Mouse (Mus musculus) neural tube, embryonic 13.5 days (tissue): Measurements from ENCODE around the gene Mlst8. TPM values are rescaled to one million over a fixed set of nuclear protein-coding genes. Genes with fewer than 3 reads are reported as not detected.
A peak's percentile ranks its signal among the peaks of the same experiment; 100 is the strongest.

Experiments used
- ATAC-seq: fragments of 200-750 bp; cut with Nextera tagmentation; 2 replicates; pipeline ENCODE4 v1.8.0; 2017; ENCODE audit warnings: low read depth, mild to moderate bottlenecking, moderate TSS enrichment, moderate library complexity
- H3K27ac ChIP-seq: fragments of 300-500 bp; sonication (generic); replicated peaks from 2 replicates; pipeline ENCODE4 v1.5.1; 2015; ENCODE audit warnings: moderate library complexity, mild to moderate bottlenecking, inconsistent platforms
- H3K27me3 ChIP-seq: fragments of 300-500 bp; sonication (generic); 2 replicates; pipeline ENCODE4 v1.6.1; 2015; ENCODE audit warnings: mild to moderate bottlenecking, inconsistent platforms
- H3K36me3 ChIP-seq: fragments of 300-500 bp; sonication (generic); 2 replicates; pipeline ENCODE4 v1.6.1; 2015; ENCODE audit warnings: mild to moderate bottlenecking, inconsistent platforms
- H3K4me1 ChIP-seq: fragments of 300-500 bp; sonication (generic); replicated peaks from 2 replicates; pipeline ENCODE4 v1.6.1; 2015; ENCODE audit warnings: inconsistent platforms
- H3K4me2 ChIP-seq: fragments of 300-500 bp; sonication (generic); 2 replicates; pipeline ENCODE4 v1.6.1; 2015; ENCODE audit warnings: inconsistent platforms, mild to moderate bottlenecking, moderate library complexity
- H3K4me3 ChIP-seq: fragments of 300-500 bp; sonication (generic); 2 replicates; pipeline ENCODE4 v1.5.1; 2015; ENCODE audit warnings: mild to moderate bottlenecking, inconsistent platforms
- H3K9ac ChIP-seq: fragments of 300-500 bp; sonication (generic); 2 replicates; pipeline ENCODE4 v1.6.1; 2015; ENCODE audit warnings: moderate library complexity, mild to moderate bottlenecking, inconsistent platforms
- H3K9me3 ChIP-seq: fragments of 300-500 bp; sonication (generic); 2 replicates; pipeline ENCODE4 v1.6.1; 2016; ENCODE audit warnings: inconsistent platforms
- WGBS: fragments of 180-500 bp; shearing (Covaris S2); methylation state at CpG from one replicate; pipeline ENCODE4 v1.1.7; 2015; 5-methylcytosine and 5-hydroxymethylcytosine counted together
- polyA plus RNA-seq: library from polyadenylated mRNA; unstranded; fragments of >200 nt; fragmentation: Nextera tagmentation; extraction: Ambion mirVana; gene quantifications from 2 replicates; pipeline ENCODE4 v1.2.1, GENCODE M21; 2015

Gene Mlst8
- 35.7 and 36.2 TPM in 2 replicates for polyA plus RNA-seq

DNA sequence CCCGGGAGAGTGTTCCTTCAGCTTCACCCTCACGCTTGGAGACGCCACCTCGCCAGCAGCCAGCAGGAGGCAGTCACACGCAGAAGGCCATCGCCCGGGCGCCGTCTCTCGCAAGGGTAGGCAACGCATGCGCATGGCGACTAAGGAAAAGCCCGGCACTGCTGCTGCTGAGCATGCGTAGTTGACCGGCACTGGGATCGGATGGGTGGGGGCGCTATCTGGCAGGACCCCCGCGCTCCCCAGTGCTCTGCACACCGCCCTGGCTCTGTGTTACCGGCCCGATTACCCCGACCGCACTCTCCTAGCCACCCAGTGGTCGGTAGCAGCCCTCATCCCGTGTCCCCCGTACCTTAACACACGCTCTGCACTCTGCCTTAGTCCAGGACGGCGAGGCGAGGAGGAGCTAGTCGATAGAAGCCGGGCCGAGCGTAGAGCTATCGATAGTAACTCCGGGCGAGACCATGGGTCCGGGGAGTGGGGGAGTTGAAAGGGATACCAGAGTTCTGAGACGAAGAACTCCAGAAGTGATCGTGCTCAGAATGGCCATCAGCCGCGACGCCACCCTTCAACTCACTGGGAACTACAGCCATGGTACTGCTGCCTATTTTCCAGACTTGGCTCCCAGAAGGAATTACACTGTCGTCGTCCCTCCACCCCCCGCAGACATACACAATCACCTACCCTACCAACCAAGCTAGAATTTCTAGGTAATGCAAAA, at the start of gene Mlst8:
Gene Mlst8 (minus strand): TSS at position 416 of the 718 bp plus-strand sequence.
- H3K4me1 ChIP-seq = peaks cover 35% of the 10 kb centered on the region
- H3K36me3 ChIP-seq = peaks cover 37% of the 10 kb centered on the region
- WGBS = under 1% methylated on average over 48 of the region's 48 CpGs
- peak within 1 kb of the TSS; percentile 64 for H3K4me2 ChIP-seq
- H3K27ac ChIP-seq = peak within 1 kb of the TSS; percentile 98
- peak; percentile 90 for ATAC-seq
- H3K9ac ChIP-seq = peak within 1 kb of the TSS; percentile 83
- peak within 1 kb of the TSS; percentile 71 for H3K4me3 ChIP-seq
- H3K9me3 ChIP-seq = no peaks in the 10 kb centered on the region
- H3K27me3 ChIP-seq = no peaks in the 10 kb centered on the region

GRCm38 (mm10) chr17:24528560-24528918, 49.7 kb upstream of the Mlst8 start:
- H3K9ac ChIP-seq = peak overlapping the region; percentile 76
- ATAC-seq = no peak
- peak overlapping the region; percentile 86 for H3K27ac ChIP-seq
- no peaks in the 10 kb centered on the region for H3K9me3 ChIP-seq
- H3K4me1 ChIP-seq = peaks cover 71% of the 10 kb centered on the region
- no peaks in the 10 kb centered on the region for H3K27me3 ChIP-seq
- H3K36me3 ChIP-seq = 0 out of 2 replicates have a peak, but pooled peaks cover 19% of the 10 kb centered on the region
- H3K4me2 ChIP-seq = peak overlapping the region; percentile 65
- 0% methylated on average over 8 of the region's 8 CpGs for WGBS
- H3K4me3 ChIP-seq = peak overlapping the region; percentile 52

- H3K27ac ChIP-seq = peak within 1 kb of the TSS; percentile 86
- H3K27me3 ChIP-seq = no peaks in the 10 kb centered on the region
- H3K4me3 ChIP-seq = peak within 1 kb of the TSS; percentile 65
- no peaks in the 10 kb centered on the region for H3K9me3 ChIP-seq
- H3K9ac ChIP-seq = peak within 1 kb of the TSS; percentile 81
- H3K4me2 ChIP-seq = peak within 1 kb of the TSS; percentile 81
- under 1% methylated on average over 40 of the region's 40 CpGs for WGBS
- ATAC-seq = peak; percentile 97
- H3K36me3 ChIP-seq = 0 out of 2 replicates have a peak, but pooled peaks cover 23% of the 10 kb centered on the region
- peaks cover 65% of the 10 kb centered on the region for H3K4me1 ChIP-seq
Measured at GRCm38 (mm10) chr17:24527723-24528559, 49.1 kb upstream of the Mlst8 start, which contains the start of gene Traf7. Traf7 (minus strand) TSS chr17:24527938.

DNA sequence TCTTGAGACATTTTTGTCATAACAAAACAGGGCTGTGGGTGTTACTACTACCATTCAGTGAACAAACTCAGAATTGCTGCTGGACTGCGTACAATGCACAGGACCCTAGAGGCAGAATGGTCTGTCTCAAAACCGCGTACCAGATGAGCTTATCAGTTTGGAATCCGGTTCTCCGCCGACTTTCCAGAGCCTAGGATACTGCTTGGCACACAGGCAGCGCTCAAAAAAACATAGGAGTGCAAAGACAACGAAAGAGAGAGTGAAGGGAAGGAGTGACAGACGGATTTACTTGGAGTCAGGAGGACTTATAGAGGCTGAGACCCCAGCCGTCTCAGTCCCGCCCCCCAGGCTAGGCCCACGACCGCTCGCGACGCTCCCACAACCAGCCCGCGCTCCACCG, 48.4 kb upstream of the Mlst8 start:
- Histone ChIP-seq H3K4me1 (peaks cover 59% of the 10 kb centered on the region), H3K27ac (peak overlapping the region; percentile 78), H3K36me3 (0 out of 2 replicates have a peak, but pooled peaks cover 23% of the 10 kb centered on the region), H3K9me3 (no peaks in the 10 kb centered on the region), H3K4me2 (peak overlapping the region; percentile 81), H3K4me3 (peak overlapping the region; percentile 65), H3K9ac (peak overlapping the region; percentile 81), H3K27me3 (no peaks in the 10 kb centered on the region)
- under 1% methylated on average over 19 of the region's 19 CpGs for WGBS
- ATAC-seq = peak; percentile 1

GRCm38 (mm10) chr17:24524734-24525133, 45.9 kb upstream of the Mlst8 start:
- H3K4me1 ChIP-seq = peaks cover 38% of the 10 kb centered on the region
- H3K9ac ChIP-seq = peak overlapping the region; percentile 35; the same call in 1 of the 2 replicates
- no peaks in the 10 kb centered on the region for H3K9me3 ChIP-seq
- H3K4me2 ChIP-seq = no peak overlapping the region
- peaks cover 17% of the 10 kb centered on the region; the same call in 1 of the 2 replicates for H3K36me3 ChIP-seq
- H3K4me3 ChIP-seq = no peak overlapping the region
- 87% methylated on average over 2 of the region's 2 CpGs for WGBS
- ATAC-seq = no peak
- H3K27ac ChIP-seq = no peak overlapping the region
- H3K27me3 ChIP-seq = no peaks in the 10 kb centered on the region

DNA sequence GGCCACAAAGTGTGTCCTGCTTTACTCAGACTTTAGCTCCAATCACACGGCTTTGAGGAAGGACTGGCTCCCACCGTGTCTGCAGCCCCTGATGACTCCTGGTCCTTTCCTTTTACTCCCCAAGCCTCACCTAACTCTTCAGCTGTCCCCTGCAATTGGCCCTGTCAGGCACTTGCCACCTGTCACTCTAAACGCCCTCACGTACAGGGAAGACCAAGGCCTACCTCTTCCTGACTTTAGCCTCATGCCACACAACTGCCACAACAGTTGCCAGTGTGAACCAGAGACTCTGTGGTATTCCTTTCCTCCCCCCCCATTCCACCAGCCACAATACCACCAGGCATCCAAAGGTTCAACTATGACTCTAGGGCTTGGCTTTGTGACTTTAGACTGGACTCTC, 41.6 kb upstream of the Mlst8 start:
- no peak overlapping the region for H3K4me3 ChIP-seq
- no peaks in the 10 kb centered on the region for H3K27me3 ChIP-seq
- WGBS = 94% methylated on average over 4 of the region's 4 CpGs
- H3K4me1 ChIP-seq = peaks cover 9% of the 10 kb centered on the region
- H3K4me2 ChIP-seq = no peak overlapping the region
- ATAC-seq = no peak
- H3K36me3 ChIP-seq = peaks cover 53% of the 10 kb centered on the region
- no peaks in the 10 kb centered on the region for H3K9me3 ChIP-seq
- no peak overlapping the region for H3K9ac ChIP-seq
- no peak overlapping the region for H3K27ac ChIP-seq

DNA sequence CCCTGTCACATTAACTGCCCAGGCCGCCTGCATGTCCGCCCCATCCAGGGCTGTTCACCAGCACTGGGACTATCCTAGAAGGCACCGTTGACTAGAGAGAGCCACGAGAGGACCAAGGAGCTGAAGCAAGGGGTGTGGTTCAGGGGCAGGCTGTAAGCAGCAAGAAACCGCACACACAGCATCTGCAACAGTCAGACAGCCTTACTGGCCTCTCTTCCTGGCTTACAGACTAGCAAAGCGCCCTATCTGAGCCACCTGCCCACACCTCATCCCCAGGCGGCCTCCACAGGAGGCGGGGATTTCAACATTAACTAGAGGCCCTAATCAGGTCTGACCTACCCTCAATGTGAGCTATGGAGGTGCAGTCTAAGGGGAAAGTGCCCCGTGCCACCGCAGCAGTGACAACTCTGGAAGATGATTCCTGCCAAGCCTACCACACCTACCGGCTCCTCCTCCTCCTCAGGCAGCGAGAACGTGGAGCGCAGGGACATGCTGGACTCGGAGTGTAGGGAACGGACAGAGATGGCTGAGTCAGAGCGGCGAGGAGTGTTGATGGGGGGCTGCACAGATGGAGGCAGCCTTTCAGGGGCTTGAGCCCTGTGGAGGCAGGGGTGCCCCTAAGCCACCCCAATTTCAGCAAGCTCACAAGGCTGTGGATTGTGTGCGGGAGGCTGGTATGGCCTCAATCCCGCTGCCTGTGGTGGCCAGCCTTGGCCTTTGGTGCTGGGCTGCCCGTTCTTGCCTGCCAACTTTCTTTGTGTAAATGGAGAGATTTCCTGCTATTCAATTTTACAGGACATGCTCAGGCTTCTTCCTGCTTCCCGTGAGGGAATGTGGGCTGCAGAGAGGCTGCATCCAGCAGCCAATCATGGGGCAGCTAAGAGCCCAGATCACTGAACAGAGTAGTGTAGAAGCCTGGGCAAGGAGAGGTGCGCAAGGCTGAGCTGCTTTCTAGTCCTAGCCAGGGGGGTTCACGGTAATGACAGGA, 35.7 kb upstream of the Mlst8 start:
- H3K9ac ChIP-seq = 0 out of 2 replicates have a peak overlapping the region, but pooled peaks have one; percentile 19
- no peak overlapping the region for H3K4me3 ChIP-seq
- H3K4me1 ChIP-seq = peaks cover 4% of the 10 kb centered on the region; the same call in 1 of the 2 replicates
- H3K36me3 ChIP-seq = peaks cover 89% of the 10 kb centered on the region
- H3K27ac ChIP-seq = peak overlapping the region; percentile 61; the same call in 1 of the 2 replicates
- 85% methylated on average over 24 of the region's 24 CpGs for WGBS
- no peak for ATAC-seq
- H3K9me3 ChIP-seq = no peaks in the 10 kb centered on the region
- no peaks in the 10 kb centered on the region for H3K27me3 ChIP-seq
- peak overlapping the region; percentile 5; the same call in 1 of the 2 replicates for H3K4me2 ChIP-seq

GRCm38 (mm10) chr17:24513609-24514008, 34.7 kb upstream of the Mlst8 start:
- Histone ChIP-seq H3K36me3 (peaks cover 91% of the 10 kb centered on the region), H3K4me2 (peak overlapping the region; percentile 5; the same call in 1 of the 2 replicates), H3K9ac (0 out of 2 replicates have a peak overlapping the region, but pooled peaks have one; percentile 19), H3K27ac (no peak overlapping the region), H3K27me3 (no peaks in the 10 kb centered on the region), H3K4me1 (peaks cover 4% of the 10 kb centered on the region; the same call in 1 of the 2 replicates), H3K4me3 (no peak overlapping the region), H3K9me3 (no peaks in the 10 kb centered on the region)
- ATAC-seq = peak; percentile 45; the same call in 1 of the 2 replicates
- WGBS = 60% methylated on average over 5 of the region's 5 CpGs

DNA sequence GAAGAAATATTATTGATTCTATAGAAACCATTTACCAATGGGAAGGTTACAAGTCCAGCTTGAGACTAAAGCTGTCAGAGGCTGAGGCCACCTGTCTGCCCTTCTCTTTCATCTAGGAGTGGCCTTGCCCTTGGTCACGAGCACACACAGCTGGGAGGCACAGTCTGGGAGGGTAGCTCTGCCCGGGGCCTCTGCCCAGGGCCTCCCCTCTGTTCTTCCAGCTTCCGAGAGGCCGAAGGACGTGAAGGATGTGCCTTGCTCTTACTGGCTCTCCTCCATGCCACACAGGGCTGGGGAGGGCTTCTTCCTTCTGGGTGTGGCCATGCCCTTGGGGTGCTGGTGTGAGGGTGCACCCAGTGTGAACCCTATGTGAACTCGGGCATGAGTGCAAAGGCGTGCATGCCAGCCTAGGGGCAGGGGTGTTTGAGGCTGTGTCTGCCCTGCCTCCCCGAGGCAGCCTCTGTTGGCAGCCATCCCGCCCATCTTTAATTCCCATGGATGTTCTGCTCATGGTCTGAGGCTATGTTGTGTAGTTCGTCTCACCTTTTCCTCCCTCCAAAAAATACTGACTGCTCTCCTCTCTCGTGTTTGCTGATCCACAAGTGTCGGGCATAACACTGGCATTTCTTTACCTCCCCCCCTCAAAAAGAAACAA, 29.1 kb upstream of the Mlst8 start:
- ATAC-seq = no peak
- no peak overlapping the region for H3K4me2 ChIP-seq
- H3K36me3 ChIP-seq = peaks cover 97% of the 10 kb centered on the region
- H3K4me1 ChIP-seq = peaks cover 13% of the 10 kb centered on the region
- H3K9me3 ChIP-seq = no peaks in the 10 kb centered on the region
- no peak overlapping the region for H3K4me3 ChIP-seq
- 82% methylated on average over 12 of the region's 12 CpGs for WGBS
- no peak overlapping the region for H3K27ac ChIP-seq
- no peaks in the 10 kb centered on the region for H3K27me3 ChIP-seq
- H3K9ac ChIP-seq = 0 out of 2 replicates have a peak overlapping the region, but pooled peaks have one; percentile 3

- Histone ChIP-seq H3K9me3 (no peaks in the 10 kb centered on the region), H3K27me3 (no peaks in the 10 kb centered on the region), H3K36me3 (peaks cover 100% of the 10 kb centered on the region), H3K27ac (no peak overlapping the region), H3K4me3 (no peak overlapping the region), H3K4me2 (no peak overlapping the region), H3K9ac (no peak overlapping the region), H3K4me1 (peaks cover 13% of the 10 kb centered on the region)
- 59% methylated on average over 18 of the region's 19 CpGs for WGBS
- 0 out of 2 replicates have a peak, but pooled peaks have one; percentile 2 for ATAC-seq
Measured at GRCm38 (mm10) chr17:24507129-24507664, 28.3 kb upstream of the Mlst8 start.
